Mouse (Mus musculus) testis, adult 2 months (tissue): ENCODE measurements around the gene Syne1. TPM values are rescaled to one million over a fixed set of nuclear protein-coding genes. Genes with fewer than 3 reads are reported as not detected.

Experiments
- H3K27ac ChIP-seq: fragments of 200-500 bp; 2 replicates; pipeline ENCODE4 v1.5.1; 2012; ENCODE audit warnings: low read depth, low read length; ENCODE audit not compliant: control insufficient read depth, insufficient read depth
- H3K27me3 ChIP-seq: fragments of 200-500 bp; 2 replicates; pipeline ENCODE4 v1.6.1; 2012; ENCODE audit warnings: mild to moderate bottlenecking, low read length, moderate library complexity; ENCODE audit not compliant: control insufficient read depth, insufficient read depth
- H3K36me3 ChIP-seq: fragments of 200-500 bp; 2 replicates; pipeline ENCODE4 v1.6.1; 2012; ENCODE audit warnings: mild to moderate bottlenecking, low read length; ENCODE audit not compliant: control insufficient read depth, insufficient read depth
- H3K4me1 ChIP-seq: fragments of 200-500 bp; 2 replicates; pipeline ENCODE4 v1.6.1; 2012; ENCODE audit warnings: low read length; ENCODE audit not compliant: control insufficient read depth, insufficient read depth
- H3K4me3 ChIP-seq: fragments of 200-500 bp; 2 replicates; pipeline ENCODE4 v1.5.1; 2012; ENCODE audit warnings: low read depth, mild to moderate bottlenecking, low read length, moderate library complexity, mixed read lengths; ENCODE audit not compliant: control insufficient read depth
- CTCF ChIP-seq: fragments of 200-500 bp; IDR thresholded peaks from 2 replicates; pipeline ENCODE4 v1.5.1; 2012; ENCODE audit warnings: low read depth, mild to moderate bottlenecking, inconsistent platforms, low read length, moderate library complexity; ENCODE audit not compliant: control insufficient read depth, insufficient read depth, insufficient replicate concordance
- POLR2A ChIP-seq: fragments of 200-500 bp; IDR thresholded peaks from 2 replicates; pipeline ENCODE4 v1.6.1; 2012; ENCODE audit warnings: low read depth, mild to moderate bottlenecking, inconsistent platforms, low read length, moderate library complexity; ENCODE audit not compliant: control insufficient read depth
- polyA plus RNA-seq: library from polyadenylated mRNA; depleted of rRNA; stranded (reverse); fragments of >200 nt; gene quantifications from 2 replicates; pipeline ENCODE4 v1.2.3, GENCODE M21; 2012

Syne1 gene
- polyA plus RNA-seq, 1 experiment = 2.4 TPM

- Histone ChIP-seq H3K27me3 (no peaks in the 10 kb centered on the region), H3K4me3 (no peak overlapping the region), H3K36me3 (no peaks in the 10 kb centered on the region), H3K4me1 (peaks cover 4% of the 10 kb centered on the region), H3K27ac (no peak overlapping the region)
- TF ChIP-seq POLR2A = no peak
- TF ChIP-seq CTCF = no peak
Observed at GRCm38 (mm10) chr10:5229129-5229528, 322.2 kb downstream of the Syne1 start.

- Histone ChIP-seq H3K4me1 (peaks cover 4% of the 10 kb centered on the region), H3K36me3 (no peaks in the 10 kb centered on the region), H3K27ac (no peak overlapping the region), H3K27me3 (no peaks in the 10 kb centered on the region), H3K4me3 (peak overlapping the region; percentile 31)
- no peak for TF ChIP-seq POLR2A
- TF ChIP-seq CTCF = peak; percentile 57; the same call in 1 of the 2 replicates
Observed at GRCm38 (mm10) chr10:5227395-5228076, 323.7 kb downstream of the Syne1 start.

GRCm38 (mm10) chr10:5215943-5216342, 335.3 kb downstream of the Syne1 start:
- Histone ChIP-seq H3K36me3 (no peaks in the 10 kb centered on the region), H3K27ac (no peak overlapping the region), H3K27me3 (no peaks in the 10 kb centered on the region), H3K4me1 (no peaks in the 10 kb centered on the region), H3K4me3 (no peak overlapping the region)
- no peak for TF ChIP-seq POLR2A
- TF ChIP-seq CTCF = no peak

- no peak overlapping the region for H3K4me3 ChIP-seq
- no peaks in the 10 kb centered on the region for H3K27me3 ChIP-seq
- no peak for TF ChIP-seq CTCF
- TF ChIP-seq POLR2A = no peak
- H3K4me1 ChIP-seq = no peaks in the 10 kb centered on the region
- H3K36me3 ChIP-seq = no peaks in the 10 kb centered on the region
- H3K27ac ChIP-seq = no peak overlapping the region
Observed at GRCm38 (mm10) chr10:5207905-5208641, 343.2 kb downstream of the Syne1 start.

- no peak for TF ChIP-seq POLR2A
- TF ChIP-seq CTCF = no peak
- H3K4me1 ChIP-seq = no peaks in the 10 kb centered on the region
- H3K4me3 ChIP-seq = no peak overlapping the region
- H3K36me3 ChIP-seq = no peaks in the 10 kb centered on the region
- H3K27me3 ChIP-seq = no peaks in the 10 kb centered on the region
- H3K27ac ChIP-seq = no peak overlapping the region
Observed at GRCm38 (mm10) chr10:5205977-5206376, 345.3 kb downstream of the Syne1 start.

- Histone ChIP-seq H3K4me1 (no peaks in the 10 kb centered on the region), H3K27ac (no peak overlapping the region), H3K4me3 (no peak overlapping the region), H3K36me3 (no peaks in the 10 kb centered on the region), H3K27me3 (no peaks in the 10 kb centered on the region)
- TF ChIP-seq CTCF (no peak), POLR2A (no peak)
Observed at GRCm38 (mm10) chr10:5205570-5205969, 345.7 kb downstream of the Syne1 start.

- Histone ChIP-seq H3K4me3 (no peak overlapping the region), H3K4me1 (no peaks in the 10 kb centered on the region), H3K27ac (no peak overlapping the region), H3K36me3 (no peaks in the 10 kb centered on the region), H3K27me3 (no peaks in the 10 kb centered on the region)
- TF ChIP-seq POLR2A (no peak), CTCF (no peak)
Observed at GRCm38 (mm10) chr10:5203837-5204236, 347.4 kb downstream of the Syne1 start.

- no peaks in the 10 kb centered on the region for H3K27me3 ChIP-seq
- H3K4me1 ChIP-seq = peaks cover 2% of the 10 kb centered on the region; the same call in 1 of the 2 replicates
- no peak overlapping the region for H3K4me3 ChIP-seq
- no peak for TF ChIP-seq POLR2A
- no peak for TF ChIP-seq CTCF
- H3K27ac ChIP-seq = no peak overlapping the region
- no peaks in the 10 kb centered on the region for H3K36me3 ChIP-seq
Observed at GRCm38 (mm10) chr10:5197356-5197755, 353.9 kb downstream of the Syne1 start.
